Mouse (Mus musculus) hindbrain, embryonic 14.5 days (tissue): ENCODE results near the gene Gfi1. TPM values are rescaled to one million over a fixed set of nuclear protein-coding genes. Genes with fewer than 3 reads are reported as not detected.
A peak's percentile ranks its signal among the peaks of the same experiment; 100 is the strongest.

Experiments
- ATAC-seq: fragments of 200-750 bp; cut with Nextera tagmentation; 2 replicates; pipeline ENCODE4 v1.8.0; 2017; ENCODE audit warnings: moderate number of reproducible peaks, mild to moderate bottlenecking, moderate TSS enrichment, moderate library complexity; ENCODE audit not compliant: low FRiP score
- DNase-seq: peaks from one replicate; pipeline ENCODE4 v3.0.0-alpha.2; 2015; ENCODE audit warnings: low spot score
- H3K27ac ChIP-seq: fragments of 300-500 bp; sonication (generic); 2 replicates; pipeline ENCODE4 v1.5.1; 2014; ENCODE audit warnings: mild to moderate bottlenecking, moderate library complexity
- H3K27me3 ChIP-seq: fragments of 300-500 bp; sonication (generic); 2 replicates; pipeline ENCODE4 v1.6.1; 2014; ENCODE audit warnings: mild to moderate bottlenecking, low read length, mixed read lengths; ENCODE audit not compliant: control insufficient read depth, insufficient read depth
- H3K36me3 ChIP-seq: fragments of 300-500 bp; sonication (generic); replicated peaks from 2 replicates; pipeline ENCODE4 v1.6.1; 2014; ENCODE audit not compliant: control insufficient read depth, insufficient read depth
- H3K4me1 ChIP-seq: fragments of 300-500 bp; sonication (generic); replicated peaks from 2 replicates; pipeline ENCODE4 v1.6.1; 2014; ENCODE audit warnings: antibody characterized with exemption, low read length, mixed read lengths; ENCODE audit not compliant: control insufficient read depth, insufficient read depth
- H3K4me2 ChIP-seq: fragments of 300-500 bp; sonication (generic); replicated peaks from 2 replicates; pipeline ENCODE4 v1.6.1; 2014; ENCODE audit warnings: mild to moderate bottlenecking, moderate library complexity
- H3K4me3 ChIP-seq: fragments of 300-500 bp; sonication (generic); replicated peaks from 2 replicates; pipeline ENCODE4 v1.5.1; 2014; ENCODE audit warnings: mild to moderate bottlenecking, low read length
- H3K9ac ChIP-seq: fragments of 300-500 bp; sonication (generic); 2 replicates; pipeline ENCODE4 v1.6.1; 2014
- H3K9me3 ChIP-seq: fragments of 300-500 bp; sonication (generic); 2 replicates; pipeline ENCODE4 v1.6.1; 2016; ENCODE audit warnings: low read length; ENCODE audit not compliant: control insufficient read depth
- WGBS: fragments of 180-500 bp; shearing (Covaris S2); extraction: QIAGEN DNeasy Blood & Tissue Kit; methylation state at CpG from one replicate; pipeline ENCODE4 v1.1.7; 2014; 5-methylcytosine and 5-hydroxymethylcytosine counted together
- polyA plus RNA-seq: library from polyadenylated mRNA; unstranded; fragments of >200 nt; fragmentation: Nextera tagmentation; extraction: Ambion mirVana; gene quantifications from 2 replicates; pipeline ENCODE4 v1.2.1, GENCODE M21; 2014

The Gfi1 gene
- polyA plus RNA-seq = 0.08 TPM in 1 of 2 replicates, not detected in the other

DNA sequence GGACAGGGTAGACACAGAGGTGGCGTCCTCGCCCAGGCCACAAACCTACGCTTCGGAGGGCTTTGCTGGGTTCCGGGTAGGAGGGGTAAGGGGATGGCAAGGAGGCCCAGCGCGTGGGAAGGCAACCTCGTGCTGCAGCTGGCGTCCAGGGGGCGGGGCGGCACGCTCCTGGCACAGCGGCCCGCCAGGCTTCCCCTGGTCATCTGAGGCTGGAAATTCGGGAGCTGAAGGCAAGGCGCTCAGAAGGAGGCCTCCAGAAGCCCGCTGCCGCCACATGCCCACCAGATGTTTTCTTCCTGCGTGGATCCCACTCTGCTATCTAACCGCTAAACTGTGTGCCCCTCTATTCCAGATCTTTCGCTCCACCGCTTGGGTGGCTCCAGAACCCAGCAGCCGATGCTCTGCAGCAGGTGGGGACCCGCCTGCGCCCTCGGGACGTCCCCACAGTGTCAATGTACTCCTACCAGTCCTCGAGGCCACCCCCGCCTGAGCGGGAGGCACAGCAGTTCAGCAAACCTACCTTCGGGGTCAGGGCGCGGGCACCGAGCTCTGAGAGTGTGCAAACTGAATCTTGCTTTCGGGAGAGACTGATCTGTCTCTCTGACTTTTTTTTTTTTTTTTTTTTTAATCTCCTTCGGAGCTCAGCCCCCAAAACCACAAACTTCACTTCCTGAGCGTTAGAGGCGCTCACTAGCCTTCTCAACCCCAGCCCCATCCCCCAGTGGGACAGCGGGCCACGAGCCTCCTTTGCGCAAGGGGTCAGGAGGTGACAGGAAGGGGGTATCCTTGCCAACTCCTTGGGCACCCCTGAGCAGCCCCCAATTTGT, at the start of gene Gfi1:
Gfi1 (minus strand) TSS at position 602 of the 827 bp plus-strand sequence.
- Histone ChIP-seq H3K4me3 (peak within 1 kb of the TSS; percentile 15), H3K9ac (no peak within 1 kb of the TSS), H3K27me3 (peaks cover 96% of the 10 kb centered on the region), H3K36me3 (no peaks in the 10 kb centered on the region), H3K4me2 (peak within 1 kb of the TSS; percentile 41), H3K27ac (no peak within 1 kb of the TSS), H3K4me1 (peaks cover 8% of the 10 kb centered on the region; the same call in 1 of the 2 replicates), H3K9me3 (0 out of 2 replicates have a peak, but pooled peaks cover 3% of the 10 kb centered on the region)
- ATAC-seq (peak; percentile 46; the same call in 1 of the 2 replicates), DNase-seq (no peak)
- WGBS = under 1% methylated on average over 41 of the region's 41 CpGs

DNA sequence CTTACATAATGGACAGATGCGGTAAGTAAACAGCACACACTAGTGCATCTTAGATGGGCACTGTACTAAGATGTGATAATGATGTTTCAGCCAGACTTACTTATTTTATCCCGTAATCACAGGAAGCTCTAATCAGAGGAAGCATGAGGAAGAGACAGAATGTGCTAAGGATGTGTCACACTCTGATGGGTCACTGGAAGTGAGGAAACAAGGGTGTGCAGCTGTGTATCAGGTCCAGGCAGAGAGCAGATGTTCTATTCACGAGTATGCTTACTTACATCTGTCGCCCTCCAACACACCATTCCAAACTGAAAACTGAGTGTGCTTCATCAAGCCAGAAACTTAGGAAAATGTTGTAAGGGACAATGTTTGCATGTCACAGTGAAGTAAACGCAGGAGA, 46.2 kb upstream of the Gfi1 start:
- Histone ChIP-seq H3K27me3 (no peaks in the 10 kb centered on the region), H3K4me1 (no peaks in the 10 kb centered on the region), H3K9me3 (0 out of 2 replicates have a peak, but pooled peaks cover 7% of the 10 kb centered on the region), H3K9ac (no peak overlapping the region), H3K27ac (no peak overlapping the region), H3K36me3 (no peaks in the 10 kb centered on the region), H3K4me3 (no peak overlapping the region), H3K4me2 (no peak overlapping the region)
- WGBS = 88% methylated on average over 5 of the region's 5 CpGs
- DNase-seq = no peak
- ATAC-seq = no peak

DNA sequence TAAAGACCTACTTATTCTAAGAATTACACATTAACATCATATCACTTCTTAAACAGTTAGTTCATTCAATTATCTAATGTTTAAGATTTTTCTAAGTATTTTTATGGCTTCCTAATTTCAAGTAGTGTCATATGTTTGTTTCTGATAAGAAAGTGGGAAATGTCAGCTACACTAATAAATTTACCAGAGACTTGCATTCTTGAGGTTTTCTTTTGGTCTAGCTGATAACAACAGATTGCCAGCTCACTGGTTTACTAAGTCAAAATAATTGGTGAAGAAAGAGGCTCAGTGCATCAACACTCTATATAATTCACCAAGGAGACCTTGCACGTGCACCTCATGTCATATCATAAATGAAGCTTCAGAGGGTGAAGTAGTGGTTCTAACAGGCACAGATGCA, 42.4 kb upstream of the Gfi1 start:
- 0 out of 2 replicates have a peak, but pooled peaks cover 7% of the 10 kb centered on the region for H3K9me3 ChIP-seq
- no peaks in the 10 kb centered on the region for H3K4me1 ChIP-seq
- no peak for DNase-seq
- H3K4me3 ChIP-seq = no peak overlapping the region
- H3K36me3 ChIP-seq = no peaks in the 10 kb centered on the region; the same call in 1 of the 2 replicates
- no peak overlapping the region for H3K4me2 ChIP-seq
- H3K9ac ChIP-seq = no peak overlapping the region
- 92% methylated on average over 1 of the region's 1 CpGs for WGBS
- no peaks in the 10 kb centered on the region for H3K27me3 ChIP-seq
- no peak overlapping the region for H3K27ac ChIP-seq
- ATAC-seq = no peak

DNA sequence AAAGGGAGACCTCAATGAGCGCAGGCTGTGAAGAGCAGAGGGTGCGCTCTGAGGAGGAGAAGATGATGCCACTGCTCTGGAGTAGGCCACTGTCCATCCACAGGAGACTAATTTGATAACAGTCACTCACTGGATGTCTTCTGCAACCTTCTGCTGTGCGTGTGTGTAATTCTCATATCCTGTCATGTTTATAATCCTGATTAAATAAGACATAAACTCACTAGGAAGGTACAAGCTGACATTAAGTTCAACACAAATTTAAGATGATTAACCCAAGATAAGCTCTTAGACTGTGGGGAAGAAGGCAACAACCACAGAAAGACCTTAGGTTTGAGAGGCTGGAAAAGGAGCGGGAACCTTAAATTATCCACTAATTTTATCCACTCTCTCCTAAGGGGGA, 40.1 kb upstream of the Gfi1 start:
- Histone ChIP-seq H3K4me2 (no peak overlapping the region), H3K27ac (no peak overlapping the region)
- WGBS = 88% methylated on average over 4 of the region's 4 CpGs

DNA sequence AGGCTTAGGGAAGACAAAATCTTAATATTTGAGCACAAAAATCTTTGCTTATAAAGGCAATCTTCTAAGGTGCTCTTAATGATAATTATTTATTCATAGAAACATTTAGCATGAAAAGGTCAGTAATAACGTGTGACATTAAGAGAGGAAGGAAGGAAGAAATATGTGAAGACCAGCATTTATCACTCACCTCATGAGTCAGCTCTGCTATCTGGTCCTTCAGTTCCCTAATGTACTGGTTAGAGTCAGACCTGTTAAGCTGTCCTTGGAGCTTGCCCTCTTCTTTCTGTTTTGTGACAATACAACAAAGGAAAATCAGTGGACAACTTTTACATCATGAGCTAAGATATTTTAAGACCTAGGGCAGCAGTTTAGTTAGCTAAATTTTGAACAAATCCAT, 38.6 kb upstream of the Gfi1 start:
- Histone ChIP-seq H3K4me3 (no peak overlapping the region), H3K4me1 (no peaks in the 10 kb centered on the region), H3K27me3 (no peaks in the 10 kb centered on the region), H3K36me3 (peaks cover 7% of the 10 kb centered on the region; the same call in 1 of the 2 replicates), H3K9me3 (0 out of 2 replicates have a peak, but pooled peaks cover 7% of the 10 kb centered on the region), H3K27ac (no peak overlapping the region), H3K9ac (no peak overlapping the region), H3K4me2 (no peak overlapping the region)
- no peak for DNase-seq
- no peak for ATAC-seq
- 85% methylated on average over 1 of the region's 1 CpGs for WGBS

More for the DNA sequence above, 40.1 kb upstream of the Gfi1 start:
- no peak for DNase-seq
- Histone ChIP-seq H3K9me3 (0 out of 2 replicates have a peak, but pooled peaks cover 7% of the 10 kb centered on the region), H3K27me3 (no peaks in the 10 kb centered on the region), H3K4me1 (no peaks in the 10 kb centered on the region), H3K36me3 (no peaks in the 10 kb centered on the region; the same call in 1 of the 2 replicates), H3K9ac (no peak overlapping the region), H3K4me3 (no peak overlapping the region)
- no peak for ATAC-seq

DNA sequence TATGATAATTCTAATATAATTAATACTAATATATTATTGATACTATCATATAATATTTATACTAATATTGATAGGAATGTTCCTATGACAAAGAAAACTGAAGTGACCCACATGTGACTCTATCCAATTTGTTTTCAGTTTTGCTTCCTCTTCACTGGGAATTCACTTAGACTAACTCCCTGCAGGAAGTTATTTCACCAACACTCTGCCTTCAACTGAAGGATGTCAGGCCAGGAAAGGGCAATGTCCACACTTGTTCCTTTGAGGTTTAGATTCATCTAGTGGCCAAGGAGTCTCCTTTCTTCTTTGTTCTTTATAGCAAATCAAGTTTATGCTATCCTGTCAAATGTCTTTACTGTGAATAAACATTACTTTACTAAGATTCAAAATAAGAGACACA, 37.8 kb upstream of the Gfi1 start:
- Histone ChIP-seq H3K4me3 (no peak overlapping the region), H3K9ac (no peak overlapping the region), H3K36me3 (peaks cover 13% of the 10 kb centered on the region; the same call in 1 of the 2 replicates), H3K27ac (no peak overlapping the region), H3K4me1 (no peaks in the 10 kb centered on the region), H3K9me3 (0 out of 2 replicates have a peak, but pooled peaks cover 7% of the 10 kb centered on the region), H3K4me2 (no peak overlapping the region), H3K27me3 (no peaks in the 10 kb centered on the region)
- DNase-seq (no peak), ATAC-seq (no peak)

DNA sequence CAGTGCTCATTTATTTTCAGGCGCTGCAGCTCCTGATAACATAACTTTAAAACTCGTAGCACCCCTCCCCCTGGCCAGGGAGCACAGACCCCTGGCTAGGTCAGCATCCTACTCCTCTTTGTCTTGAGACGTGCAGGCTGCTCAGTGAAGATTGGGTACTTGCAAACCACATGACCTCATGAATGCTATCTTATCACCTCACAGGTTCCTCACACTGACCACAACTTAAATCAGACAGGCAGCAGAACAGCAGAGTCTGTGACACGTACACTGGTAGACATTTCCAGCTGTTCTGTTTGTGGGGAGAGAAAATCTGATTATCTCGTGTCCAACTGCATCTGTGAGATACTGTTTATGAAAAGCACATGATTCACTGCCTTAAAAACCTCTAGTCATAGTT, 33.3 kb upstream of the Gfi1 start:
- Histone ChIP-seq H3K4me1 (no peaks in the 10 kb centered on the region), H3K27me3 (no peaks in the 10 kb centered on the region), H3K9me3 (no peaks in the 10 kb centered on the region), H3K4me3 (no peak overlapping the region), H3K9ac (no peak overlapping the region), H3K27ac (no peak overlapping the region), H3K36me3 (peaks cover 13% of the 10 kb centered on the region; the same call in 1 of the 2 replicates), H3K4me2 (no peak overlapping the region)
- no peak for ATAC-seq
- WGBS = 68% methylated on average over 5 of the region's 5 CpGs
- no peak for DNase-seq

DNA sequence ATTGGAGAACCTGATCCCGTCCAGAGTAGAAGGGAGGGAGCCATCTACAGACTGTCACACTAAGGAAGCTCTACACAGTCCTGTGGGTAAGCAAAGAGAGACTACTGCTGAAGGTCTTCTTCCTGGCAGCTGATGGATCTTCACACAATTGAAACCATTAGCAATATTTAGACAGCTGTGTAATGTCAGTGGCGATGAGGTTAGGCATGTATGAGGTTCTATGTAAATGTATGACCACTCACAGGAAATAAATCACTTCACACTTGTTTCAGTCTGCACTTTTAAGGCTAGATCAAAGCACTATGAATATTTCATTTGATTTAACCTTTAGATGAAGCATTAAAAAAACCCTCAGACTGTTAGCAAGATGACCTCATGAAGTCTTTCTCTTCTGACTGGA, 30.2 kb upstream of the Gfi1 start:
- H3K36me3 ChIP-seq = peaks cover 13% of the 10 kb centered on the region; the same call in 1 of the 2 replicates
- H3K9ac ChIP-seq = no peak overlapping the region
- no peaks in the 10 kb centered on the region for H3K9me3 ChIP-seq
- ATAC-seq = no peak
- H3K4me2 ChIP-seq = no peak overlapping the region
- no peak for DNase-seq
- no peak overlapping the region for H3K27ac ChIP-seq
- WGBS = 83% methylated on average over 2 of the region's 2 CpGs
- no peaks in the 10 kb centered on the region for H3K27me3 ChIP-seq
- H3K4me1 ChIP-seq = no peaks in the 10 kb centered on the region
- H3K4me3 ChIP-seq = no peak overlapping the region

DNA sequence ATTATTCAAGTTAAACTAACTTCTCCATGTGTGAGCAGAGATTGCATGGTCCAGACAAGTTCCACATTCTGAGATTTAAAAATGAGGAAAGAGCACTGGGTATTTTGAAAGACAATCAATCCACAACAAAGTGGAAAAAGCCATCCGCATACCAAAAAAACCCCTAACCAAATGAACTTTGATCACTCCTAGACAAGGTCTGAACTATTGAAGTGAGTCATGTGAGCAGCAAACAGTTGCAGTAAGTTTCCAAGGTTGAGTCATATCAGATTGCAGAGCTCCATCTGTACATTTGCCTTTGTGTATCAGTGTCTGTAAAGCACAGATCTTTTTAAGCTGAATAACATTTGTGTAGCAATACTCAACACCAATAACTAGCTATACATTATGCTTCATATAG, 28.9 kb upstream of the Gfi1 start:
- 100% methylated on average over 1 of the region's 1 CpGs for WGBS

More for the DNA sequence above, 28.9 kb upstream of the Gfi1 start:
- Histone ChIP-seq H3K4me2 (no peak overlapping the region), H3K4me3 (no peak overlapping the region), H3K36me3 (peaks cover 9% of the 10 kb centered on the region; the same call in 1 of the 2 replicates), H3K9me3 (no peaks in the 10 kb centered on the region), H3K27me3 (no peaks in the 10 kb centered on the region), H3K4me1 (no peaks in the 10 kb centered on the region), H3K27ac (no peak overlapping the region), H3K9ac (no peak overlapping the region)
- DNase-seq = no peak
- ATAC-seq = no peak
